Mouse (Mus musculus) megakaryocyte, embryonic 14.5 days (primary cell): ENCODE data around the gene Gm20479.

ENCODE experiments used
- FLI1 ChIP-seq: IDR thresholded peaks from 2 replicates; pipeline ENCODE4 v1.6.1; 2012; ENCODE audit warnings: low read length, inconsistent platforms, mixed read lengths
- GATA1 ChIP-seq: IDR thresholded peaks from 3 replicates; pipeline ENCODE4 v1.6.1; 2012; ENCODE audit warnings: mixed read lengths, low read length, inconsistent platforms, borderline replicate concordance

- TF ChIP-seq GATA1 (no peak), FLI1 (no peak)
Measured at GRCm38 (mm10) chr7:27327500-27327899, 29.7 kb downstream of the Gm20479 start.
